In the genomic region with DNA sequence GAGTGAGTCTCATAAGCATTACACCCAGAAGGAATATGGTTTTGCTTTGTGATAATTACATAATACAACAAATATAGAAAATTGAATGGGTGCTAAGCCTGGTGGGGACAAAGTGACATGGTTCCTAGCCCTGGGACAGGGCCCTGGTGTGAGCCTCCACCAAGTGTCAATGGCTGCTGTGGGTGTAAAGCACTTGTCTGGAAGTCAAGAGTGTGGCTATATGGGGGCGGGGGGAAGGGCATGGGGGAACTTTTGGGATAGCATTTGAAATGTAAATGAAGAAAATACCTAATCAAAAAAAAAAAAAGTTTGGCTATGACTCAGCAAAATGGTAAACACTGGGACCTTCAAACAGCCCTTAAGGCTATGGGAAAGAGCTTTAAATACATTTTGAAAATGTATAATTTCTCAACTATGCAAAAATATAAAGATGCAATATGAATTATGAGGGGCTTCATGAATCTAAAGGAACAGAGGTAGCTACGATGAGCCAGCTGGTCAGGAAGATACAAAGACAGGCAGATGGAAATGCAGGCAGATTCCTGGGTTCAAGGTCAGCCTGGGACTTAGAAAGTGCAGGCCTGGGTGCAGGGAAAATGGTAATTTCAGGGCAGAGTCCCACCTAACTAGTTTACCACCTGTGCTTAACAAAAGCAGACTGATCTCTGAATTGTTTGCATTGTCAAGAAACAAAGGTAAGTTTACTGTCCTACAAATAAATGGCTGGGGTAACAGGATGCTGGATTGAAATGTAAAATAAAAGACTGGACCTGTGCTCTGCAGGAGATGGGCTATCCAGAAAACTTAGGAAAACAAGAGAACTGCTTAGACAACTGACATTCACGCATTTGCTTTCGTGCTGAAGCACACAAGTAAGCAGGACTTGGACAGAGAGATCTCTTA, we compare ENCODE assay signal across 2 mouse cellular contexts.
TF ChIP-seq lines count a peak whose summit lies in the region.

No protein-coding gene starts in this region.

TF ChIP-seq in CH12.LX, 34 proteins besides CTCF, POLR2A, EP300 and RAD21:
- TF ChIP-seq ZNF384 (IDR thresholded peaks at IDR 0.05; ENCODE audit: low read depth, low read length) = peak; percentile 76
- TF ChIP-seq BHLHE40 (IDR thresholded peaks at IDR 0.05; ENCODE audit: low read depth, low read length) = no peak
- TF ChIP-seq ETS1 (conservative IDR thresholded peaks at IDR 0.05; ENCODE audit: low read depth, low read length) = no peak
- no peak for TF ChIP-seq MYC (IDR thresholded peaks at IDR 0.05; ENCODE audit: low read depth, low read length)
- TF ChIP-seq RCOR1 (conservative IDR thresholded peaks at IDR 0.05; ENCODE audit: low read depth, low read length) = no peak
- 0 out of 2 replicates have a peak, but pooled peaks have one; percentile 18 for TF ChIP-seq MAFK (IDR thresholded peaks at IDR 0.05; ENCODE audit: insufficient replicate concordance, low read length)

TF ChIP-seq in ES-E14, 5 proteins besides CTCF, POLR2A, EP300 and RAD21:
- peak; percentile 96 for TF ChIP-seq ZNF384 (IDR thresholded peaks at IDR 0.05; ENCODE audit: low read depth, low read length)
- no peak; the same call in none of the 2 replicates for TF ChIP-seq CHD2 (IDR thresholded peaks at IDR 0.05; ENCODE audit: low read depth, low read length)
- no peak for TF ChIP-seq HCFC1 (IDR thresholded peaks at IDR 0.05; ENCODE audit: borderline replicate concordance, insufficient read depth, low read length)
- no peak for TF ChIP-seq ZC3H11A (IDR thresholded peaks at IDR 0.05; ENCODE audit: borderline replicate concordance, low read depth, low read length)
- peak; percentile 99 for TF ChIP-seq MAFK (IDR thresholded peaks at IDR 0.05; ENCODE audit: insufficient read depth, low read depth, low read length)
